Mouse (Mus musculus): Measurements from ENCODE around the gene Col4a6. TPM values are rescaled to one million over a fixed set of nuclear protein-coding genes. Genes with fewer than 3 reads are reported as not detected.

Gene Col4a6
- total RNA-seq, 2 experiments from 2014 or later, result 0.11 to 0.15 TPM

DNA sequence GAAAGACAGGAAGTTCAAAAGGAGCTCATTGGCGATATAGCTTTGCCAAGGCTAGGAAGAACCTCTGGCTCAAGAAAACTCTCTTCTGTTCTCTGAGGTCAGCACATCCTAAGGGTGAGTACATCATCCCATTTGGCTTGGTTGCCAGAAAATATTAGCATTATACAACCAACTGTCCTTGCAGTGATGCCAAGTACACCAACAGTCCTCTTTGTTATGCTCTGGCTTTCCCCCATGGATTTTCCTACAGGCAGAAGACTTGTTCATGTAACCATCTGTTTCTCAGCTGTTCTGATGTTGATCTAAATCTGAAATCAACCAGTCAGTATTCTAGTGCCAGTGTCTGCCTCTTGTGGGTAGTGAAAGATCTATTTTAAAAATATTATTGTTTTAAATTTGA is 103.6 kb downstream of the Col4a6 start:
- TF ChIP-seq CTCF (IDR thresholded peaks at IDR 0.05), result no peak
- DNase-seq, result no peak
- intact Hi-C loops (cut with DNase I), result no loop called here

DNA sequence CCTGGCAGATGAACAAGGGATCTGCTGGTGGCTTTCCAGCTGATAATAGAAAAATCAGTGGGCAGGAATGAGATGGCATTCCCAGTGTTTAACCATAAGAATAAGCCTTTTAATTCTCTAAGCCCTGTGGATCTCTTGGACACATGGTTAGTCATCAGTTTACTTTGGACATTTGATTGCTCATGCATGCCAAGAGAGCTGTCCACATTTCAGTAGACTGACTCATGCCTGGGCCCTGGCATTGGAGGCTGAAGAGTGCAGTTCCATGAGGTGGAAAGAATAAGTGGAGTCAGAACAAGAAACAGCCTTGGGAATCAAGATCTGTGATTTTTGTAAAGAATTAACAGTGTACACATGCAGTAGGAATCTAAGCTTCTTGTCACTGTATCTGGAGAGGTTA is 110.5 kb downstream of the Col4a6 start:
- no peak overlapping the region for H3K27ac ChIP-seq
- no peak overlapping the region for H3K4me3 ChIP-seq
- intact Hi-C loops (cut with DNase I), result no loop called here
- no peak for TF ChIP-seq CTCF (IDR thresholded peaks at IDR 0.05)
- peak; percentile 27 for DNase-seq

More for the DNA sequence above, 103.6 kb downstream of the Col4a6 start:
- Histone ChIP-seq H3K27ac (no peak overlapping the region), H3K4me3 (no peak overlapping the region)

DNA sequence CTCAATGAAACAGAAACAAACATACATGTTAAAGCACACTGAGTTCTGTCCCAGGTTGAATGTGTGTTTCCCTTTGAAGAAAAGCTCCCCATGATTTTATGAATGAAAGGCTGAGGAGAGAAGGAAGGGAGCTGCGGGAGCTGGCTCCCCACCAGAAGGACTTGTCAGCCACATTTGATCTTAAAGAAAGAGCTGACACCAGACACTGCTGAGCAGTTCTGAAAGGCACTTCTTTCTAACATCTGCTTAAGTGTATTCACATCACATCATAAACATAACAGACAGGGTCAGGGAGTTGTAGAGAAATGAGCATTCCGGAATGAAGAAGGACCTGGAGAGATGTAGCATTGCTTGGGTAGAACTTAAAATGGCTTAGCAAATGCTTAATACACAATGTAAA is 132.5 kb downstream of the Col4a6 start:
- no peak for TF ChIP-seq CTCF (IDR thresholded peaks at IDR 0.05)
- intact Hi-C loops (cut with DNase I), result no loop called here
- Histone ChIP-seq H3K4me3 (no peak overlapping the region), H3K27ac (no peak overlapping the region)
- DNase-seq, result no peak

DNA sequence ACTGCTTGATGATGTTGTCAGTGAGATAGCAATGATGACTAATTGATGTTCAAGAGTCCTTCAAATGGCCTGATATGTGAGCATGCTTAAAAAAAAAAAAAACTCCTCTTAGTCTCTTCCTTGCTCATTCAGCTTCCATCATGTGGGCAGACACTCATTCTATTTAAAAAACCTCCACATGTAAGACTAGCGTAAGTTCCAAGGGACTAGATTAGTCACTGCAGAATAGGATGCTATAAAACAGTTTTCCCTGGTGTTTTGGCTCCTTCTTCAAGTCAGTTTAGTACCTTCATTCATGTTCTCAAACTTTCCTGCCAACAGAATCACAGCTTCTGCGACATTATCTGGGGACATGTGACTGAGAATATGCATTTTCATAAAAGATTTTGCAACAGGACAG is 145.8 kb downstream of the Col4a6 start:
- intact Hi-C loops (cut with DNase I), result no loop called here
- no peak overlapping the region for H3K27ac ChIP-seq
- DNase-seq, result no peak
- no peak for TF ChIP-seq CTCF (IDR thresholded peaks at IDR 0.05)
- no peak overlapping the region for H3K4me3 ChIP-seq

GRCm38 (mm10) chrX:141324201-141324600 is 149.7 kb downstream of the Col4a6 start:
- peak; percentile 19 for DNase-seq
- intact Hi-C loops (cut with DNase I), result no loop called here
- no peak overlapping the region for H3K4me3 ChIP-seq
- no peak for TF ChIP-seq CTCF (IDR thresholded peaks at IDR 0.05)
- no peak overlapping the region for H3K27ac ChIP-seq

DNA sequence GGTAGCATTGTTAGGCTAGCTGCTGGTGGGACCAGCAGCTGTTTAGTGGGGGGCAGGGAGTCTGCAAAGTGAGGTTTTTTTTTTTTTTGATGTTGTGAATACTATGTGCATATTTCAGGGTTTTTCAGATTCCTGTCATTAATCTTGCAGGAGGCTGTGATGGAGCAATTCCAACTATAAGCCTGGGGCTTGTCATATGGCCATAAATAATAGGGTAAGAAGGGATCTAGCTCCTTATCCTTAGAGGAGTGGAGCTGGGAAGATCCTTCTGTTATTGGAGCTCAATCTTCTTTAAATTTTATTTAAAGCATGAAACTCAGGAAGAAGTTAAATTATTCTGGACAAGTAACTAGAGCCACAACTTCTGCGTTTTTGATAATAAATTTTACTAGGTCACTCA is 157.7 kb downstream of the Col4a6 start:
- no peak for DNase-seq
- no peak overlapping the region for H3K27ac ChIP-seq
- H3K4me3 ChIP-seq, result no peak overlapping the region
- no peak for TF ChIP-seq CTCF (IDR thresholded peaks at IDR 0.05)
- intact Hi-C loops (cut with DNase I), result no loop called here

GRCm38 (mm10) chrX:141315795-141316194 is 158.1 kb downstream of the Col4a6 start:
- TF ChIP-seq CTCF (IDR thresholded peaks at IDR 0.05), result no peak
- no peak for DNase-seq

DNA sequence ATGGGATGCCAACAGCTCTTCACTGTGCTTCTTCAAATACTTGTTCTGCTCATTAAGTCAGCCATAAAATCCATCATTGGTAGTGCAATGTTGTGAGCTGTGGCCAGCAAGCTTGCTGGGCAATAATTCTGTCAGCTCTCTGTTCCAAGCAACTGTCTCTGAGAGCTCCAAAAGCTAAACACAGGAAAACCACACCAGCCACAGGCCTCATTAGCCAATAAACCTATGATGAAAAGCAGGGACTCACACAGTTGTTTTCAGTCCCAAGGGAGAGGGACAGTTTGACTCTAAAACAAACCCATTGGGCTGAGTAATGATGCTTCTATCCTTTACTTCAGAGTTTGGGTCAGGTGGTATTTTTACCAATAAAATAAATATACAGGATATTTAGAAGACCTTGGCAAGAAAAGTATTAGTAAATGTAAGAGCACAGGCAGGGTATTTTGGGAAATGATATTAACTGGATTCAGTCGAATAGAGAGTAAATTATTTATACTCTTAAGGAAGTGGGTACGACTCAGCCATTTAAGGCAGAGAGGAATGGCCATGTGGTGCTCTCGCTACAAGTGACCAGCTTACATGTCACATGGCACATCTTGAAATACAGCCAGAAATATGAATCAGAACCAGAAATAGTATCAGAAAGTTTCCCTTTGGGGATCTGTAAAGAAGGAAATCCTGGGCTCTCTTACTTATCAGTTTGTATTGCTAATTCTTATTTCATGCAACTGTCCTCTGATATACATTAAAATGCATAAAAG is 181.0 kb downstream of the Col4a6 start:
- intact Hi-C loops (cut with DNase I), result no loop called here
- H3K27ac ChIP-seq, result no peak overlapping the region
- no peak overlapping the region for H3K4me3 ChIP-seq
- no peak for TF ChIP-seq CTCF (IDR thresholded peaks at IDR 0.05)
- DNase-seq, result no peak

More at GRCm38 (mm10) chrX:141315795-141316194, 158.1 kb downstream of the Col4a6 start:
- Histone ChIP-seq H3K4me3 (no peak overlapping the region), H3K27ac (no peak overlapping the region)
- intact Hi-C loops (cut with DNase I), result no loop called here

DNA sequence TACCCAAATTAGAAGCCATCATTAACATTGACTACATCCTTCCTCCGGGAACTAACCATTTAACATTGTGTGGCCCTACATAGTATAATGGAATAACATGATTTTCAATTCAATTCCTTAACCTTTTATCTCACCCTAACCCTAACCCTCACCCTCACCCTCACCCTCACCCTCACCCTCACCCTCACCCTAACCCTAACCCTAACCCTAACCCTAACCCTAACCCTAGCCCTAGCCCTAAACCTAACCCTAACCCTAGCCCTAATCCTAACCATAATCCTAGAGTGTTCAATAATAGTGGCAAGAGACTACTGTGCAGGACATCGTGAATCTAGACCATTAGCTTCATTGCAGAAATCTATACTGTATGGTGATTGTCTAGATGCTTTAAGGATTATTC is 197.5 kb downstream of the Col4a6 start:
- no peak for DNase-seq
- H3K27ac ChIP-seq, result no peak overlapping the region
- H3K4me3 ChIP-seq, result no peak overlapping the region
- TF ChIP-seq CTCF (IDR thresholded peaks at IDR 0.05), result no peak
- intact Hi-C loops (cut with DNase I), result no loop called here

- Histone ChIP-seq H3K27ac (no peak overlapping the region), H3K4me3 (no peak overlapping the region)
- DNase-seq, result no peak
- no peak for TF ChIP-seq CTCF (IDR thresholded peaks at IDR 0.05)
- intact Hi-C loops (cut with DNase I), result no loop called here
These were observed 207.9 kb downstream of the Col4a6 start for GRCm38 (mm10) chrX:141265986-141266385.

GRCm38 (mm10) chrX:141249636-141250035 is 224.2 kb downstream of the Col4a6 start:
- no peak overlapping the region for H3K27ac ChIP-seq
- DNase-seq, result no peak
- no peak overlapping the region for H3K4me3 ChIP-seq
- intact Hi-C loops (cut with DNase I), result no loop called here
- TF ChIP-seq CTCF (IDR thresholded peaks at IDR 0.05), result no peak

DNA sequence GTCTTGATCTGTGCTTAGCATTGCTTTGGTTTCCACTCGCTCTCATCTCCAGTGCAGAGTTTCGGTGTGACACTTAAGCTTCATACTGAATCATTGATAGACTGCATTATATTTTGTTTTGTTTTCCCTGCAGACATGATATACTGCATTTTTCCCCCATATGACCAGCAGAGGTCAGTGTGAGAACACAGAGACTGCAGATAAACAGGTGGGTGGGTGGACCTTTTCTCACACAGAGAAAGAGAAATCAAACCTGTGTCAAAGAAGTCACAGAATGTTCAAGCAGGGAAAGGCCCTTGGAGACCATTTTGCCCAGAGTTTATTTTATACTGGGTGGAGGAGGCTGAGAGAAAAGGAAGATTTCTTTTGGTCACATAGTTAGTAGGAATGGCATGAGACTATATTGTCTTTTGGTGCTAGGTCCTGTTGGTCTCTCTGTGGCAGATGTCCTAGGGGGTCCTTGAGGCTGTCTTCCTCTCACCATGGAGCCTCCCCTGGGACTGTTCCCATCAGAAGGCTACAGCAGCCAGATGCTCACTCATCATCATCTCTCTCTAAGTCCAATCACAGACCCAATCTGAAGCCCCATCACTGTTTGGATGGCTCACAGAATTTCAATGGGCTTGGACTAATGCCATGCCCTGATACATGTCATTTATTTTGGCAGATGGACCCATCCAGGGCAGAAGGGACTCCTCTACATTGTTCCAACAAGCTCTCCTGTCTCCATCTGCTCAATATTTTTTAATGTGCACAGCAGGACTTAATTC is 237.1 kb downstream of the Col4a6 start:
- no peak overlapping the region for H3K27ac ChIP-seq
- intact Hi-C loops (cut with DNase I), result no loop called here
- DNase-seq, result no peak
- no peak overlapping the region for H3K4me3 ChIP-seq
- peak; percentile 54 for TF ChIP-seq CTCF (IDR thresholded peaks at IDR 0.05)

GRCm38 (mm10) chrX:141228169-141228568 is 245.7 kb downstream of the Col4a6 start:
- no peak for DNase-seq
- Histone ChIP-seq H3K27ac (no peak overlapping the region), H3K4me3 (no peak overlapping the region)
- intact Hi-C loops (cut with DNase I), result no loop called here
- no peak for TF ChIP-seq CTCF (IDR thresholded peaks at IDR 0.05)

Measured in gastrocnemius, adult 2 months (tissue).